In the genomic region with DNA sequence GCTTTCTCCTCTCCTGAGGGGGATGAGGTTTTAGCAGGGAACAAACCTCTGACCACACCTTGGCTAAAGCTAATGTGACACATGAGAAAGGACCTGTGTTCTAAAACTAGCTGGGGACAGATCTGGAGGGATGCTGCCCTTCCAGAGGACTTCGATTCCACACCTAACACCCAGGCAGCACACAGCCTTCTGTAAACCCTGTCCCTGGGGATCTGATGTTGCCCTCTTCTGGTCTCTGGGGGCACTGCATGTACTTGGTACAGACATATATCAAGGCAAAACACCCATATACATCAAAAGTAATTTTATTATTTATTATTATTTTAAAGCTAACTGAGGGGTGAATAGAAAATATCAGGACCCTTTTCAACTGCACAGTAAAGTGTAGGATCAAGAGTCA, we compare ENCODE assay signal across 1 mouse cellular context.
TF ChIP-seq lines count a peak whose summit lies in the region.

No protein-coding gene starts in this region.

TF ChIP-seq in MEL, 35 proteins besides CTCF, POLR2A, EP300 and RAD21 (continued from another document):
- no peak for TF ChIP-seq USF2 (IDR thresholded peaks at IDR 0.05; ENCODE audit: borderline replicate concordance in 1 of 2, insufficient read depth in 1 of 2, low read depth in 1 of 2, low read length in 2 of 2)
